Mouse (Mus musculus) stomach, embryonic 16.5 days (tissue): ENCODE measurements at regions not wholly inside any gene's neighbourhood (a gene's known extent, or its start where the extent isn't known, plus 50 kb on each side); places are given as distances from the start of the nearest gene placed in this dataset.

ENCODE experiments used
- ATAC-seq: fragments of 200-750 bp; cut with Nextera tagmentation; 2 replicates; pipeline ENCODE4 v1.8.0; 2017; ENCODE audit warnings: moderate number of reproducible peaks, moderate TSS enrichment; ENCODE audit not compliant: insufficient read depth, low FRiP score
- H3K27ac ChIP-seq: fragments of 300-500 bp; sonication (generic); 2 replicates; pipeline ENCODE4 v1.5.1; 2014; ENCODE audit warnings: low read length
- H3K27me3 ChIP-seq: fragments of 300-500 bp; sonication (generic); 2 replicates; pipeline ENCODE4 v1.6.1; 2014; ENCODE audit warnings: low read length, control low read depth, mixed read lengths; ENCODE audit not compliant: control insufficient read depth, insufficient read depth
- H3K36me3 ChIP-seq: fragments of 300-500 bp; sonication (generic); 2 replicates; pipeline ENCODE4 v1.6.1; 2014; ENCODE audit warnings: low read length; ENCODE audit not compliant: control insufficient read depth, insufficient read depth
- H3K4me1 ChIP-seq: fragments of 300-500 bp; sonication (generic); 2 replicates; pipeline ENCODE4 v1.6.1; 2014; ENCODE audit warnings: low read length, control low read depth, mixed read lengths; ENCODE audit not compliant: control insufficient read depth, insufficient read depth
- H3K4me2 ChIP-seq: fragments of 300-500 bp; sonication (generic); 2 replicates; pipeline ENCODE4 v1.6.1; 2014; ENCODE audit warnings: low read depth, low read length, mixed read lengths
- H3K4me3 ChIP-seq: fragments of 300-500 bp; sonication (generic); replicated peaks from 2 replicates; pipeline ENCODE4 v1.5.1; 2014; ENCODE audit warnings: mild to moderate bottlenecking, low read length
- H3K9ac ChIP-seq: fragments of 300-500 bp; sonication (generic); 2 replicates; pipeline ENCODE4 v1.6.1; 2014; ENCODE audit warnings: low read length
- H3K9me3 ChIP-seq: fragments of 300-500 bp; sonication (generic); replicated peaks from 2 replicates; pipeline ENCODE4 v1.6.1; 2016; ENCODE audit warnings: low read length, control low read depth; ENCODE audit not compliant: control insufficient read depth
- WGBS: fragments of 180-500 bp; shearing (Covaris S2); extraction: QIAGEN DNeasy Blood & Tissue Kit; methylation state at CpG from one replicate; pipeline ENCODE4 v1.1.7; 2014; 5-methylcytosine and 5-hydroxymethylcytosine counted together

DNA sequence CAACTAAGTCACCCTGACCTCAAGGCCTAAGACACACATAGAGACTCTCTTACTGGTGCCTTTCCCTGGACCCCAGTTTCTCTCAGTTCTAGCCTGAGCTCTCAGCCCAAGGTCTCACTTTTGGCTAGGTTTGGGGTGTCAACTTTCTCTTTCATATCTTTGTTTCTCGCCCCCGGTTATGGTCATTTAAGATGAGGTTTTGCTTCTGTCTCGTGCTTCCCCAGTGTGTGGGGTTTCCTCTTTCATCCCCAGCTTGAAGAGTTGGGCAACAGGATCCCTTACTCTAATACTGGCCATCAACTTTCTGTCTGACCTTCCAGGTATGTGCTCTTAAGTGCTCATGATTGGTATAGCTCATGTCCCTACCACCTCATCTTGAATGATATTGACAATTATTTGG is 67.5 kb downstream of the Lmo4 start:
- Histone ChIP-seq H3K4me2 (no peak overlapping the region), H3K9me3 (no peaks in the 10 kb centered on the region), H3K27ac (no peak overlapping the region), H3K9ac (no peak overlapping the region), H3K4me1 (no peaks in the 10 kb centered on the region), H3K27me3 (no peaks in the 10 kb centered on the region), H3K4me3 (no peak overlapping the region), H3K36me3 (no peaks in the 10 kb centered on the region)
- ATAC-seq: no peak
- WGBS: 84% methylated on average over 3 of the region's 3 CpGs

GRCm38 (mm10) chr3:144136432-144136831 is 68.6 kb downstream of the Lmo4 start:
- H3K27me3 ChIP-seq: no peaks in the 10 kb centered on the region
- ATAC-seq: peak; percentile 79
- H3K9me3 ChIP-seq: no peaks in the 10 kb centered on the region
- H3K4me1 ChIP-seq: no peaks in the 10 kb centered on the region
- H3K36me3 ChIP-seq: no peaks in the 10 kb centered on the region
- H3K27ac ChIP-seq: peak overlapping the region; percentile 10; the same call in 1 of the 2 replicates
- H3K4me2 ChIP-seq: no peak overlapping the region
- no peak overlapping the region for H3K9ac ChIP-seq
- no peak overlapping the region for H3K4me3 ChIP-seq
- 58% methylated on average over 2 of the region's 2 CpGs for WGBS

GRCm38 (mm10) chr3:144135646-144136045 is 69.4 kb downstream of the Lmo4 start:
- Histone ChIP-seq H3K36me3 (no peaks in the 10 kb centered on the region), H3K9ac (no peak overlapping the region), H3K27me3 (no peaks in the 10 kb centered on the region), H3K4me3 (no peak overlapping the region), H3K27ac (no peak overlapping the region), H3K4me1 (no peaks in the 10 kb centered on the region), H3K4me2 (no peak overlapping the region), H3K9me3 (no peaks in the 10 kb centered on the region)
- ATAC-seq: peak; percentile 56; the same call in 1 of the 2 replicates
- WGBS: 93% methylated on average over 6 of the region's 6 CpGs

DNA sequence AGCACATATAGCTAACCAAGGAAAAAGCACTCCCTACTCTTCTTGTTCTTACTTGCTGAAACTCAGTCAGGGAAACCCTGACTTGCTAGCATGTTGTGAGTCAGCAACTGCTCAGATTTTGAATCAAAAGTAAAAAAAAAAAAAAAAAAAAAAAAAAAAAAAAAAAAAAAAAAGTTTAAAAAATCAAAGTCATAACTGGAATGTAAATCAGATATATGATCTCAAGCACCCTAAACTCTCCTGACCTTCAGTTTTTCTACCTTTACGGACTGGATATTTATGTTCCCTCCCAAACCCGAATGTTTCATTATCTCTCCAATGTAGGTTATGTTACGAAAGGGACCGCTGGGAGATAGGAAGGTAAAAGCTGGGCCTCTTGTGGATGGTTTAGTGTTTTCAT is 77.0 kb downstream of the Lmo4 start:
- Histone ChIP-seq H3K4me1 (no peaks in the 10 kb centered on the region), H3K4me3 (no peak overlapping the region), H3K9me3 (no peaks in the 10 kb centered on the region), H3K27ac (no peak overlapping the region), H3K36me3 (no peaks in the 10 kb centered on the region), H3K27me3 (no peaks in the 10 kb centered on the region), H3K4me2 (no peak overlapping the region), H3K9ac (no peak overlapping the region)
- WGBS: 85% methylated on average over 4 of the region's 4 CpGs
- no peak for ATAC-seq

DNA sequence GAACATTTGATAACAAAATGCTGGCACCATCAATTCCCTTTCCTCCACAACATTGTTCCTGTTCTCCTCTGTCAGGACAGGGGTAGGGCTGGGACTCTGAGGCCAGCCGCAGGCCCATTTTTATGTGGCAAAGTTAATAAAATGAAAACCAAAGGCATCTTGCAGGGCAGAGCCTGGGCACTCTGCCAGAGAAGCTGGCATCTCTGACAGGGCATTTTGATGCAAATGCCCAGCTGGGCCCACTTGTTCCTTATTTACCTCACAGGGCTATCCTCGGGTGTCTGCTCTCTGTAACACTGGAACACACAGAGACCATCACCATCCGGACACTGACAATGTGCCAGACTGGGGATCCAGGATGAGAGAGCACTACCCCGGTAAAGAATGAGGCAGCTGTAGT is 80.7 kb downstream of the Lmo4 start:
- no peak overlapping the region for H3K4me2 ChIP-seq
- no peak overlapping the region for H3K4me3 ChIP-seq
- 69% methylated on average over 4 of the region's 4 CpGs for WGBS
- H3K9ac ChIP-seq: no peak overlapping the region
- H3K4me1 ChIP-seq: no peaks in the 10 kb centered on the region
- H3K9me3 ChIP-seq: no peaks in the 10 kb centered on the region
- no peaks in the 10 kb centered on the region for H3K36me3 ChIP-seq
- no peak overlapping the region for H3K27ac ChIP-seq
- no peaks in the 10 kb centered on the region for H3K27me3 ChIP-seq
- no peak for ATAC-seq

- H3K4me2 ChIP-seq: no peak overlapping the region
- H3K27ac ChIP-seq: no peak overlapping the region
- H3K4me1 ChIP-seq: no peaks in the 10 kb centered on the region
- ATAC-seq: no peak
- no peaks in the 10 kb centered on the region for H3K27me3 ChIP-seq
- H3K9me3 ChIP-seq: no peaks in the 10 kb centered on the region
- no peak overlapping the region for H3K9ac ChIP-seq
- no peak overlapping the region for H3K4me3 ChIP-seq
- no peaks in the 10 kb centered on the region for H3K36me3 ChIP-seq
- 75% methylated on average over 6 of the region's 6 CpGs for WGBS
Observed at GRCm38 (mm10) chr3:144123361-144124072, 81.5 kb downstream of the Lmo4 start.

DNA sequence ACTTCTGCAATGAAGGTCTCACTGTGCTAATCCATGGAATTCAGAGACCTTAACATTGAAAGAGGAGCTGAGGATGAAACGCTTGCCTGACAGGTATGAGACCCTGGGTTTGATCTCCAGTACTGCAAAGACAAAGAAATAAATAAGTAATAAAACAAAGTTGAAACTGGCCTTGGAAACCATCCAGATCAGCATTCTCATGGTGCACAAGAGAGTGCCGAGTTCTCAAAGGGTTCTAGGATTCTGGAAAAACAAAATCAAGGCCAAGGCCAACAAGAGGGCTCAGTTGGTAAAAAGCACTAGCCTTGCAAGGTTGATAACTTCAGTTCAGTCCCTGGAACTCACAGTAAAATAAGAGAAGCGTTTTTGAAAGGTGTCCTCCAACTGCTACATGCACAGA is 85.9 kb downstream of the Lmo4 start:
- 73% methylated on average over 3 of the region's 3 CpGs for WGBS
- no peaks in the 10 kb centered on the region for H3K27me3 ChIP-seq
- no peak overlapping the region for H3K4me2 ChIP-seq
- H3K4me3 ChIP-seq: no peak overlapping the region
- no peaks in the 10 kb centered on the region; the same call in 1 of the 2 replicates for H3K4me1 ChIP-seq
- no peak for ATAC-seq
- no peaks in the 10 kb centered on the region for H3K9me3 ChIP-seq
- no peak overlapping the region for H3K9ac ChIP-seq
- no peak overlapping the region for H3K27ac ChIP-seq
- H3K36me3 ChIP-seq: no peaks in the 10 kb centered on the region

DNA sequence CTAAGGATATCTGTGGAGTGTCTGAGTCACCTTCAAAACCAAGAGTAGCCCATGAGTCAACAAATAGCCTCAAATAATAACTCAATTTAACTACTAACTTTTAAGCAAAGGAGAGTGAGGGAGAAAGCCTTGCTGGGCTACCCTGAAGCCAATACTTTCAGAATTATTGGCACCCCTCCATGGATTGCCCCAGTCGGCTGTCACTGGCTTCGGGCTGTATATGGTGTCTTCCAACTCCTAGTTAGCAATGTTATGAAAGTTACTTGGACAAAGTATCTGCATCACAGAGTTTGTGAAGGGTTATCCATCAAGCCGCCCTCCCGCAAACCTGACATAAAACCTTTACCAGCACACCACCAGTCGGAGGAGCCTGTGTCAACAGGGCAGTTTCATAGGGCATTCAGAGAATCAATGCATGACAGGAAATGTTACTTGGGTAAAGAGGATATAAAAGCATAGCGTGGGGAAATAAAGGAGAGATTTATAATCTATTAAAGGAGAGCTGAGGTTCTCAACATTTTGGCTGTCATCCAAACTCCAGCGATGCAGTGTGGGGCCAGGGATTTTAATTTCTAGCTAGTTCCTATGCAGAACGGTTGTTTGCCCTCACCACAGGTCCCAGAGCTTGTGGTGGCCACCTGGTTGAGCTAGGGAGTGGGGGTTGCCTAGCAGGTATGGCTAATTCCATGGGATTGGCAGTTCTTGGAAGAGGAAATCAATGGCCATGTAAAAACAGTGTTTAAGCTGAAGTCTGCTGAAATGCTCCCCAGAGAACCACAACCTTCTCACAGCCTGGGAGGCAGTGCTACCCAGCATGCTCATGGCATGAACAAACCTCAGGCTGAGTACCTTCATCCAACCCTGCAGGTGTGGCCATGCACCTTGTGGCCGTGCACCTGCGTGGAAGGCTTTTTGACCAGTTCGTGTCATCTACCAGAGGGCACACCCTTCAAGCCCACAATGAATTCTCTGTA is 91.1 kb downstream of the Lmo4 start:
- ATAC-seq: no peak
- Histone ChIP-seq H3K4me2 (no peak overlapping the region), H3K4me3 (no peak overlapping the region), H3K9ac (no peak overlapping the region), H3K9me3 (no peaks in the 10 kb centered on the region), H3K27ac (no peak overlapping the region), H3K36me3 (no peaks in the 10 kb centered on the region), H3K27me3 (no peaks in the 10 kb centered on the region), H3K4me1 (no peaks in the 10 kb centered on the region; the same call in 1 of the 2 replicates)
- WGBS: 62% methylated on average over 11 of the region's 11 CpGs
